Mouse (Mus musculus): ENCODE data around the gene Eif4a2.
A peak's percentile ranks its signal among the peaks of the same experiment; 100 is the strongest.

GRCm38 (mm10) chr16:23151423-23151822 is 44.2 kb downstream of the Eif4a2 start:
- peak; percentile 75 for TF ChIP-seq CTCF (IDR thresholded peaks at IDR 0.05; ENCODE audit: low read depth)
- TF ChIP-seq EP300 (IDR thresholded peaks at IDR 0.05; ENCODE audit: low read depth), result no peak

All from liver, postnatal 0 days (tissue).